Comparison of ENCODE assay signal across 13 mouse cellular contexts in the genomic region with DNA sequence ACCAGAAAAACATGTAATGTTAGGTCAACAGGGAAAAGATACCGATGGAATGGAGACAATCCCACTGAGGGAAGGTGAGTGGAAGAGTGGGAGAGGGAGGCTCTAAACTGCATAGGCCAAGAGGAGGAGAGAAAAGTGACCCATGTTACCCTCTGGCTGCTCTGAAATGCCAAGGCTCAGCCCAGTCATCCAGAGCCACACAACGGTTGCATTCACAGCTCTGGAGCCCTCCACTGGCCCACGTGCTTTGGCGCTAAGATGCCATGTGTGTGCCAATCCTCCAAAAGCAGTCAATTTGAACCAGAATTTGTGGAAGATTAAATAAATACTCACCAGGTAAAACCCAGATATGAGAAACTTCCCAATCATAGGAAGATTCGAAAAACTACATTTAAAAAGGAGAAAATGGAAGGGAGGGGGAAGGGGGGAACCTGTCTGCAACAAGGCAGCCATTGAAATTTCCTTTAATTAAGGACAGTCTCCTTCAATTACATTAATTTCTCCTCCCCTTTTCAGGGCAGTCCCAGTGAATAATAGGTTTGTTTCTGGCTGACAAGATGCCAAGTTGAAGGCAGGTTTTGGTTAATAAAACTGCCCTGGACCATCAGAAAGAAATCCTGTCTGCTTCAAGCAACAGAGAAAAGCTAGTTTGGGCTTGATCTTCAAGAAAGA.
DNase-seq lines count a peak whose midpoint lies in the region; ATAC-seq and TF ChIP-seq lines count a peak whose summit lies in the region.
"Had no signal": no experiment of that assay in that cellular context is flagged by ENCODE, and none has a peak within 500 bp of the region (broad histone marks: within the 10 kb centered on the region; RNA-seq: fewer than 3 reads in every experiment).

No protein-coding gene starts in this region.

- ATAC-seq in kidney, postnatal 0 days (replicated peaks; ENCODE audit: low FRiP score, low read depth): no peak
- ATAC-seq in limb, embryonic 15.5 days (ENCODE audit: insufficient number of reproducible peaks, low FRiP score, low TSS enrichment, low read depth): 0 out of 2 replicates have a peak, but pooled peaks have one; percentile 44
- ATAC-seq in heart, embryonic 12.5 days (ENCODE audit: insufficient number of reproducible peaks, low FRiP score): no peak

- H3K9me3 ChIP-seq in kidney, postnatal 0 days (replicated peaks; ENCODE audit: low read length): no peaks in the 10 kb centered on the region
- no peaks in the 10 kb centered on the region for H3K9me3 ChIP-seq in limb, embryonic 15.5 days
- H3K9me3 ChIP-seq in heart, embryonic 12.5 days (replicated peaks): no peaks in the 10 kb centered on the region
- H3K9me3 ChIP-seq: liver, embryonic 13.5 days; midbrain, embryonic 12.5 days had no signal

- H3K27ac ChIP-seq in kidney, postnatal 0 days: no peak overlapping the region
- no peak overlapping the region for H3K27ac ChIP-seq in limb, embryonic 15.5 days
- H3K27ac ChIP-seq in heart, embryonic 12.5 days (ENCODE audit: poor library complexity, severe bottlenecking): no peak overlapping the region
- H3K27ac ChIP-seq: liver, embryonic 13.5 days; midbrain, embryonic 12.5 days had no signal

- no peaks in the 10 kb centered on the region for H3K27me3 ChIP-seq in kidney, postnatal 0 days (ENCODE audit: insufficient read depth, low read length)
- H3K27me3 ChIP-seq in limb, embryonic 15.5 days: no peaks in the 10 kb centered on the region
- H3K27me3 ChIP-seq in heart, embryonic 12.5 days (replicated peaks): 0 out of 2 replicates have a peak, but pooled peaks cover 2% of the 10 kb centered on the region
- H3K27me3 ChIP-seq: liver, embryonic 13.5 days; midbrain, embryonic 12.5 days had no signal

- H3K36me3 ChIP-seq in kidney, postnatal 0 days (ENCODE audit: insufficient read depth, low read length): no peaks in the 10 kb centered on the region
- H3K36me3 ChIP-seq in limb, embryonic 15.5 days: no peaks in the 10 kb centered on the region
- H3K36me3 ChIP-seq in heart, embryonic 12.5 days: no peaks in the 10 kb centered on the region
- H3K36me3 ChIP-seq: liver, embryonic 13.5 days; midbrain, embryonic 12.5 days had no signal

- H3K4me2 ChIP-seq in kidney, postnatal 0 days (ENCODE audit: low read length): no peak overlapping the region
- H3K4me2 ChIP-seq in limb, embryonic 15.5 days: no peak overlapping the region
- no peak overlapping the region for H3K4me2 ChIP-seq in heart, embryonic 12.5 days
- H3K4me2 ChIP-seq: liver, embryonic 13.5 days; midbrain, embryonic 12.5 days had no signal

- no peaks in the 10 kb centered on the region; the same call in 1 of the 2 replicates for H3K4me1 ChIP-seq in kidney, postnatal 0 days (replicated peaks; ENCODE audit: insufficient read depth, low read length)
- H3K4me1 ChIP-seq in limb, embryonic 15.5 days: peaks cover 15% of the 10 kb centered on the region
- H3K4me1 ChIP-seq in heart, embryonic 12.5 days (replicated peaks): no peaks in the 10 kb centered on the region
- H3K4me1 ChIP-seq: liver, embryonic 13.5 days had no signal

- peak; percentile 8 for DNase-seq in kidney, postnatal 0 days (ENCODE audit: low spot score)
- DNase-seq in kidney, postnatal 25 days: no peak
- DNase-seq in cerebellum, postnatal 36 days: peak; percentile 4 to 5
- DNase-seq in frontal cortex, adult 2 months (ENCODE audit: extremely low spot score in 1 of 2, low spot score in 1 of 2): peak; percentile 10 to 51
- no peak for DNase-seq in gastrocnemius, adult 8-10 months (ENCODE audit: low spot score in 2 of 2)
- no peak for DNase-seq in heart, postnatal 14 days
- DNase-seq: heart, adult 18-20 months; kidney, adult 11 months; liver, embryonic 13.5 days; thymus, adult 2 months had no signal

- H3K4me3 ChIP-seq in kidney, postnatal 0 days (replicated peaks; ENCODE audit: low read depth, low read length): no peak overlapping the region
- no peak overlapping the region for H3K4me3 ChIP-seq in limb, embryonic 15.5 days
- no peak overlapping the region for H3K4me3 ChIP-seq in heart, embryonic 12.5 days
- H3K4me3 ChIP-seq: liver, embryonic 13.5 days; midbrain, embryonic 12.5 days had no signal

- TF ChIP-seq CTCF in kidney, postnatal 0 days (IDR thresholded peaks at IDR 0.05; ENCODE audit: low read depth): no peak

- no peak overlapping the region for H3K9ac ChIP-seq in kidney, postnatal 0 days (ENCODE audit: low read depth, low read length)
- no peak overlapping the region for H3K9ac ChIP-seq in limb, embryonic 15.5 days
- no peak overlapping the region for H3K9ac ChIP-seq in heart, embryonic 12.5 days
- H3K9ac ChIP-seq: liver, embryonic 13.5 days; midbrain, embryonic 12.5 days had no signal

- WGBS in kidney, postnatal 0 days: 71% methylated on average over 5 of the region's 5 CpGs
- 55% methylated on average over 5 of the region's 5 CpGs for WGBS in limb, embryonic 15.5 days
- 85% methylated on average over 5 of the region's 5 CpGs for WGBS in heart, embryonic 12.5 days

- intact Hi-C loops in heart, postnatal 14 days (cut with DNase I): no loop called here

Comparison
In these comparisons a context has a peak if more than half of its experiments do, and no peak if none do; other contexts are left out.
1. DNase-seq: peak in kidney, postnatal 0 days (single experiment), cerebellum, postnatal 36 days (2 of 2) and frontal cortex, adult 2 months (2 of 2); none in kidney, postnatal 25 days (0 of 2), gastrocnemius, adult 8-10 months (0 of 2) and heart, postnatal 14 days (0 of 2).